Mouse (Mus musculus): Measurements from ENCODE around the gene Lmna. TPM values are rescaled to one million over a fixed set of nuclear protein-coding genes. Genes with fewer than 3 reads are reported as not detected.
A peak's percentile ranks its signal among the peaks of the same experiment; 100 is the strongest.

Lmna gene
- total and polyA plus RNA-seq, 2 experiments: 28.2 to 44.7 TPM

DNA sequence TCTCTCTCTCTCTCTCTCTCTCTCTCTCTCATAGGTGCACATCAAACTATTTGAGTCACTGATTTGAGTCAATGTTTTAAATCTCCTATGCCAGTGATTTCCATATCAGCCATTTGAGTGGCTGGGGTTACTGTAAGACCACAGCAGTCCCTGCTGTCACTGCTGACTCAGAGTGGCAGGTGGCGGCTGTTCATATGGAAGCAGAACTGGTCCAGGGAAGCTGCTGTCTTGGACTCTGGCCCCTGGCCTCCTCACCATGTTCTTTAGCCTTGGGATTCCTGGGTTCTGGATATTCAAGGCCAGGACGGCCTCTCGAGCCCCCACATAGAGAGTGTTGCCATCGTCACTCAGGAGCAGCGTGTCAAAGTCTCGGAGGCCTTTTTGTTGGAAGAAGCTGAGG, 57.0 kb downstream of the Lmna start:
- Histone ChIP-seq H3K36me3 (ENCODE audit: control insufficient read depth, insufficient read depth, low read length) (peaks cover 31% of the 10 kb centered on the region), H3K27ac (replicated peaks; ENCODE audit: insufficient read depth, low read depth, low read length) (no peak overlapping the region), H3K79me2 (ENCODE audit: control insufficient read depth, insufficient read depth, low read length) (peaks cover 18% of the 10 kb centered on the region; the same call in 1 of the 2 replicates), H3K9ac (ENCODE audit: low read depth, low read length) (no peak overlapping the region), H3K4me3 (ENCODE audit: insufficient read depth, low read depth, low read length) (no peak overlapping the region), H3K4me1 (ENCODE audit: control insufficient read depth, insufficient read depth, low read length) (peaks cover 22% of the 10 kb centered on the region), H3K27me3 (ENCODE audit: control insufficient read depth, insufficient read depth, low read length) (no peaks in the 10 kb centered on the region)
- DNase-seq (ENCODE audit: extremely low read depth, low read depth, low spot score): no peak
- 96% methylated on average over 6 of the region's 6 CpGs for WGBS
- no peak for TF ChIP-seq POLR2A (IDR thresholded peaks at IDR 0.05; ENCODE audit: extremely low read depth, insufficient read depth, low read length)
- TF ChIP-seq CTCF (IDR thresholded peaks at IDR 0.05; ENCODE audit: low read depth, low read length): no peak

DNA sequence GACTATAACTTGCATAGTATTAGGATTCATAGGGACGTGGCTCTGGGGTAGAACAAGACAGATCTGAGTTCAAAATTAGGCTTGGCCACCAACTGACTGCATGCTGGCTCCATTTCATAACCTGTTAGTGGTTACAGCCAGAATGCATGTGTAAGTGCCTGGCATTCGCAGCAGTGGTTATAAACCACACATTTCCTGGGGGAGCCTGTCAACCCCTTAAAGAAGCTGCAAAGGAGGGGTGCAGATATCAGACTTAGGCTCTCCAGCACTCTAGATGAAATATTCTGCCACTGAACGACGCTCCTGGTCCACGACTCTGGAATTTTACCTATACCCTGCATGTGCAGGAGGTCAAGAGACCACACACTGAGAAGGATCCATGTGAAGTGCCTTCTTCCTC, 57.5 kb downstream of the Lmna start:
- no peak overlapping the region for H3K27ac ChIP-seq (replicated peaks; ENCODE audit: insufficient read depth, low read depth, low read length)
- no peak overlapping the region for H3K4me3 ChIP-seq (ENCODE audit: insufficient read depth, low read depth, low read length)
- no peak overlapping the region for H3K9ac ChIP-seq (ENCODE audit: low read depth, low read length)
- DNase-seq (ENCODE audit: extremely low read depth, low read depth, low spot score): no peak
- TF ChIP-seq CTCF (IDR thresholded peaks at IDR 0.05; ENCODE audit: low read depth, low read length) (no peak), POLR2A (IDR thresholded peaks at IDR 0.05; ENCODE audit: extremely low read depth, insufficient read depth, low read length) (no peak)
- 88% methylated on average over 5 of the region's 5 CpGs for WGBS
- H3K4me1 ChIP-seq (ENCODE audit: control insufficient read depth, insufficient read depth, low read length): peaks cover 24% of the 10 kb centered on the region
- H3K27me3 ChIP-seq (ENCODE audit: control insufficient read depth, insufficient read depth, low read length): no peaks in the 10 kb centered on the region
- H3K36me3 ChIP-seq (ENCODE audit: control insufficient read depth, insufficient read depth, low read length): peaks cover 35% of the 10 kb centered on the region
- H3K79me2 ChIP-seq (ENCODE audit: control insufficient read depth, insufficient read depth, low read length): peaks cover 18% of the 10 kb centered on the region; the same call in 1 of the 2 replicates

DNA sequence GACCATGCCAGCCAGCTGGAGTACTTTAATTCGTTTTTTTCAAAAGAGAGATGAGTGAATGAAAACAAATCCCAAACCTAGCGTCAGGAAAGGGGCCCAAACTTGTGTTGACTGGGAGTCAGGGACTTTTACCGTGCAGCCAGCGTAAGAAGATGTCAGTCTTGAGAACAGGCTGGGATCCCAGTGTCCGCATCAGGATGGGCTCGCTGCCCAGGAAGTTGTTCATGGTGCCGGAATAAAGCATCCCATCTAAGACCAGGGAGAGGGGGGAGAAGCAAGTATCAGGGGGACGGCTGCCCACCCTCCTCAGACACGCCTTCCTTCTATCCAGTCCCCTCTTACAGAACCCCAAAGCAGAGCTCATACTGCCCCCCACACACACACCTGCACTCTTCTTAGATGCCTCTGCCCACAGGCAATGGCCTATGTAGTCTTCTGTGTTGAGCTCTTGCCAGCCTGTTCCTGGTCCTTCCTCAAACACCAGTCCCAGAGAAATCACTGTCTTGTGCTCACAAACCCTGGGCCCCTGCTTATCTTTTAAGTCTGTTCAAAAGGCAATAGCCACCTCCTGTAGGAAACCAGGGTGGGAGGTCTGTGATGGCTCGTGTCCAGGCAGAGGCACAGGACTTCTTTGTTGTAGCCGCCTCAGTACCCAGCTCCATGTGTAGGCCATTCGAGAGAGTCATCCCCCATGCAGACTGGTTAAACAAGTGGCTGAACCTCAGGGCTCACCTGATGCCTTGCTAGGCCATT, 59.2 kb downstream of the Lmna start:
- Histone ChIP-seq H3K36me3 (ENCODE audit: control insufficient read depth, insufficient read depth, low read length) (peaks cover 46% of the 10 kb centered on the region), H3K79me2 (ENCODE audit: control insufficient read depth, insufficient read depth, low read length) (peaks cover 18% of the 10 kb centered on the region; the same call in 1 of the 2 replicates), H3K9ac (ENCODE audit: low read depth, low read length) (no peak overlapping the region), H3K27me3 (ENCODE audit: control insufficient read depth, insufficient read depth, low read length) (no peaks in the 10 kb centered on the region), H3K4me1 (ENCODE audit: control insufficient read depth, insufficient read depth, low read length) (peaks cover 16% of the 10 kb centered on the region), H3K4me3 (ENCODE audit: insufficient read depth, low read depth, low read length) (no peak overlapping the region), H3K27ac (replicated peaks; ENCODE audit: insufficient read depth, low read depth, low read length) (no peak overlapping the region)
- DNase-seq (ENCODE audit: extremely low read depth, low read depth, low spot score): no peak
- TF ChIP-seq CTCF (IDR thresholded peaks at IDR 0.05; ENCODE audit: low read depth, low read length) (no peak), POLR2A (IDR thresholded peaks at IDR 0.05; ENCODE audit: extremely low read depth, insufficient read depth, low read length) (no peak)
- WGBS: 79% methylated on average over 12 of the region's 12 CpGs

DNA sequence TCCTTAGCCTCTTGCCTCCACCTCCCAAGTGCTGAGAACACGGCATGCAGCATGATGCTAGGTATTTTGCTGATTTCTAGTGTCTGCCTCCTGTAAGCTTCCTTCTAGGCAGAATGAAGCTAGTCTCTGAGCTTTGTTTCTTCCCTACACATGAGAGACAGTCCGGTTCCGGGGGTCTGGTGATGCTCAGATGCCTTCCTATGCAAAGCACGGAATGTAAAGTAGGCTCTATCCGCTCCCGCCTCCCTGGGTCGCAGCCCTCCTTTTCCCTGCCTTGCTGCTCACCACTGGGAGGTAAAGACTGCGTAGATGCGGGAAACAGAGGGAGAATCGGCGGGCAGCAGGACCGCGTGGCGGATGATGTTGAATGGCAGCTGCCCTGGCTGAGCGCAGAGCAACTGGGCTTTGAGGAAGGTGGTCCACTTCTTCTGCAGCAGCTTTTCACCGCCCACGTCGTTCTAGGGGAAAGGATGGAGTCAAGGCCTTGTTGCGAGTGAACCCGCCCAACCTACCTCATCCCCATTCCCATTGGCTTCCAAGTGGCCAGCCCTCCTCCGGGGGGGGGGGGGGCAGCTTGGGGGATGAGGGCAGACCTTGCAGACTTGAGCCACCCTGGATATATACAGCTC, 60.2 kb downstream of the Lmna start:
- peaks cover 10% of the 10 kb centered on the region; the same call in 1 of the 2 replicates for H3K79me2 ChIP-seq (ENCODE audit: control insufficient read depth, insufficient read depth, low read length)
- no peak overlapping the region for H3K27ac ChIP-seq (replicated peaks; ENCODE audit: insufficient read depth, low read depth, low read length)
- no peak for TF ChIP-seq POLR2A (IDR thresholded peaks at IDR 0.05; ENCODE audit: extremely low read depth, insufficient read depth, low read length)
- TF ChIP-seq CTCF (IDR thresholded peaks at IDR 0.05; ENCODE audit: low read depth, low read length): no peak
- H3K9ac ChIP-seq (ENCODE audit: low read depth, low read length): peak overlapping the region; percentile 36; the same call in 1 of the 2 replicates
- no peak for DNase-seq (ENCODE audit: extremely low read depth, low read depth, low spot score)
- 65% methylated on average over 21 of the region's 21 CpGs for WGBS
- H3K4me1 ChIP-seq (ENCODE audit: control insufficient read depth, insufficient read depth, low read length): peaks cover 13% of the 10 kb centered on the region
- H3K27me3 ChIP-seq (ENCODE audit: control insufficient read depth, insufficient read depth, low read length): no peaks in the 10 kb centered on the region
- peak overlapping the region; percentile 22; the same call in 1 of the 2 replicates for H3K4me3 ChIP-seq (ENCODE audit: insufficient read depth, low read depth, low read length)
- H3K36me3 ChIP-seq (ENCODE audit: control insufficient read depth, insufficient read depth, low read length): peaks cover 50% of the 10 kb centered on the region

DNA sequence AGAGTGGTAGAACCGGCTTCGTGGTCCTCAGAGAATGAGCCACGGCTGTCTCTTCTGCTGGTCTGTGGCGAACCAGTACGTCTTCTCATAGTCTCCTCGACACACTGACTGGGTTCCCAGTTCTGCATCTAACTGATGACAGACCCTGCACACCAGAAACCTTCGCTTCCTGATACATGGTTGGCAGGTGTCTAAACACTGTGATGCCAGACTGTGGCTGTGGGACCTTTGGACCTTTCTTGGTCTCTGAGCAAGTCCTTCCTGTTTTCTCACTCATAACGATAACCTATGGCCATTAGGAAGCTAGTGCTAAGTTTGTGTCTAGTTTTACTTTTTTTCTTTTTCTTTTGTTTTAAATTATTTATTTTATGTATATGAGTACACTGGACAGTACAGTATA, 61.3 kb downstream of the Lmna start:
- WGBS: 66% methylated on average over 8 of the region's 8 CpGs
- Histone ChIP-seq H3K4me1 (ENCODE audit: control insufficient read depth, insufficient read depth, low read length) (peaks cover 13% of the 10 kb centered on the region), H3K79me2 (ENCODE audit: control insufficient read depth, insufficient read depth, low read length) (no peaks in the 10 kb centered on the region; the same call in 1 of the 2 replicates), H3K36me3 (ENCODE audit: control insufficient read depth, insufficient read depth, low read length) (peaks cover 52% of the 10 kb centered on the region), H3K4me3 (ENCODE audit: insufficient read depth, low read depth, low read length) (no peak overlapping the region), H3K9ac (ENCODE audit: low read depth, low read length) (no peak overlapping the region), H3K27me3 (ENCODE audit: control insufficient read depth, insufficient read depth, low read length) (no peaks in the 10 kb centered on the region), H3K27ac (replicated peaks; ENCODE audit: insufficient read depth, low read depth, low read length) (no peak overlapping the region)
- peak; percentile 45 for DNase-seq (ENCODE audit: extremely low read depth, low read depth, low spot score)
- TF ChIP-seq POLR2A (IDR thresholded peaks at IDR 0.05; ENCODE audit: extremely low read depth, insufficient read depth, low read length) (no peak), CTCF (IDR thresholded peaks at IDR 0.05; ENCODE audit: low read depth, low read length) (no peak)

Data from liver, adult 2 months (tissue).